Mouse (Mus musculus): ENCODE results near the gene Hdac5. TPM values are rescaled to one million over a fixed set of nuclear protein-coding genes. Genes with fewer than 3 reads are reported as not detected.

Hdac5 gene
- polyA plus RNA-seq (2014; fragmentation: Nextera tagmentation; extraction: Ambion mirVana): 42.8 and 45.3 TPM in 2 replicates

GRCm38 (mm10) chr11:102230006-102230741, at the start of gene Hdac5:
Gene Hdac5, minus strand, starts transcription at chr11:102230166.
- peak within 1 kb of the TSS; percentile 93 for H3K4me2 ChIP-seq
- peak; percentile 87 for ATAC-seq (replicated peaks; ENCODE audit: insufficient number of reproducible peaks, low FRiP score, low TSS enrichment)
- no peaks in the 10 kb centered on the region for H3K36me3 ChIP-seq (ENCODE audit: control insufficient read depth, insufficient read depth, low read length)
- H3K4me3 ChIP-seq (ENCODE audit: low read depth, low read length): peak within 1 kb of the TSS; percentile 98
- peak within 1 kb of the TSS; percentile 86 for H3K27ac ChIP-seq (ENCODE audit: low read depth, low read length)
- H3K9me3 ChIP-seq (replicated peaks; ENCODE audit: control insufficient read depth, low read length): no peaks in the 10 kb centered on the region
- H3K4me1 ChIP-seq (ENCODE audit: control insufficient read depth, insufficient read depth, low read length): peaks cover 43% of the 10 kb centered on the region
- peak within 1 kb of the TSS; percentile 93 for H3K9ac ChIP-seq (ENCODE audit: low read depth, low read length)
- H3K27me3 ChIP-seq (ENCODE audit: control insufficient read depth, insufficient read depth, low read length): no peaks in the 10 kb centered on the region
- under 1% methylated on average over 49 of the region's 49 CpGs for WGBS (ENCODE audit: insufficient replicate concordance)

- no peak overlapping the region for H3K4me3 ChIP-seq (ENCODE audit: low read depth, low read length)
- no peaks in the 10 kb centered on the region for H3K9me3 ChIP-seq (replicated peaks; ENCODE audit: control insufficient read depth, low read length)
- H3K4me1 ChIP-seq (ENCODE audit: control insufficient read depth, insufficient read depth, low read length): no peaks in the 10 kb centered on the region
- no peak overlapping the region for H3K27ac ChIP-seq (ENCODE audit: low read depth, low read length)
- no peak for ATAC-seq (replicated peaks; ENCODE audit: insufficient number of reproducible peaks, low FRiP score, low TSS enrichment)
- no peak overlapping the region for H3K9ac ChIP-seq (ENCODE audit: low read depth, low read length)
- no peak overlapping the region for H3K4me2 ChIP-seq
- WGBS (ENCODE audit: insufficient replicate concordance): 82% methylated on average over 3 of the region's 3 CpGs
- H3K27me3 ChIP-seq (ENCODE audit: control insufficient read depth, insufficient read depth, low read length): peaks cover 5% of the 10 kb centered on the region; the same call in 1 of the 2 replicates
- no peaks in the 10 kb centered on the region for H3K36me3 ChIP-seq (ENCODE audit: control insufficient read depth, insufficient read depth, low read length)
These were observed 49.6 kb upstream of the Hdac5 start for GRCm38 (mm10) chr11:102279595-102279994.

- H3K9ac ChIP-seq (ENCODE audit: low read depth, low read length): no peak overlapping the region
- no peak for ATAC-seq (replicated peaks; ENCODE audit: insufficient number of reproducible peaks, low FRiP score, low TSS enrichment)
- no peak overlapping the region for H3K4me3 ChIP-seq (ENCODE audit: low read depth, low read length)
- no peak overlapping the region for H3K4me2 ChIP-seq
- H3K36me3 ChIP-seq (ENCODE audit: control insufficient read depth, insufficient read depth, low read length): no peaks in the 10 kb centered on the region
- H3K4me1 ChIP-seq (ENCODE audit: control insufficient read depth, insufficient read depth, low read length): no peaks in the 10 kb centered on the region
- H3K9me3 ChIP-seq (replicated peaks; ENCODE audit: control insufficient read depth, low read length): no peaks in the 10 kb centered on the region
- H3K27me3 ChIP-seq (ENCODE audit: control insufficient read depth, insufficient read depth, low read length): peaks cover 5% of the 10 kb centered on the region; the same call in 1 of the 2 replicates
- no peak overlapping the region for H3K27ac ChIP-seq (ENCODE audit: low read depth, low read length)
- 77% methylated on average over 8 of the region's 12 CpGs for WGBS (ENCODE audit: insufficient replicate concordance)
These were observed 47.8 kb upstream of the Hdac5 start for GRCm38 (mm10) chr11:102277754-102278153.

- ATAC-seq (replicated peaks; ENCODE audit: insufficient number of reproducible peaks, low FRiP score, low TSS enrichment): no peak; the same call in 1 of the 2 replicates
- H3K27ac ChIP-seq (ENCODE audit: low read depth, low read length): no peak overlapping the region
- 2% methylated on average over 33 of the region's 33 CpGs for WGBS (ENCODE audit: insufficient replicate concordance)
These were observed 46.5 kb upstream of the Hdac5 start for GRCm38 (mm10) chr11:102276411-102276915.

GRCm38 (mm10) chr11:102268520-102269244, 38.7 kb upstream of the Hdac5 start, which contains the start of gene Asb16:
Gene Asb16, plus strand, starts transcription at chr11:102268743.
- ATAC-seq (replicated peaks; ENCODE audit: insufficient number of reproducible peaks, low FRiP score, low TSS enrichment): no peak
- no peak within 1 kb of the TSS for H3K4me3 ChIP-seq (ENCODE audit: low read depth, low read length)

More at GRCm38 (mm10) chr11:102276411-102276915, 46.5 kb upstream of the Hdac5 start:
- peak overlapping the region; percentile 70 for H3K9ac ChIP-seq (ENCODE audit: low read depth, low read length)
- peak overlapping the region; percentile 39 for H3K4me3 ChIP-seq (ENCODE audit: low read depth, low read length)
- H3K27me3 ChIP-seq (ENCODE audit: control insufficient read depth, insufficient read depth, low read length): peaks cover 5% of the 10 kb centered on the region; the same call in 1 of the 2 replicates
- no peaks in the 10 kb centered on the region for H3K36me3 ChIP-seq (ENCODE audit: control insufficient read depth, insufficient read depth, low read length)
- no peaks in the 10 kb centered on the region for H3K4me1 ChIP-seq (ENCODE audit: control insufficient read depth, insufficient read depth, low read length)
- H3K4me2 ChIP-seq: peak overlapping the region; percentile 76
- H3K9me3 ChIP-seq (replicated peaks; ENCODE audit: control insufficient read depth, low read length): no peaks in the 10 kb centered on the region

GRCm38 (mm10) chr11:102267480-102267879, 37.5 kb upstream of the Hdac5 start:
- Histone ChIP-seq H3K27ac (ENCODE audit: low read depth, low read length) (no peak overlapping the region), H3K4me2 (peak overlapping the region; percentile 42), H3K4me3 (ENCODE audit: low read depth, low read length) (no peak overlapping the region), H3K36me3 (ENCODE audit: control insufficient read depth, insufficient read depth, low read length) (no peaks in the 10 kb centered on the region), H3K9me3 (replicated peaks; ENCODE audit: control insufficient read depth, low read length) (no peaks in the 10 kb centered on the region), H3K27me3 (ENCODE audit: control insufficient read depth, insufficient read depth, low read length) (no peaks in the 10 kb centered on the region), H3K9ac (ENCODE audit: low read depth, low read length) (no peak overlapping the region), H3K4me1 (ENCODE audit: control insufficient read depth, insufficient read depth, low read length) (peaks cover 3% of the 10 kb centered on the region; the same call in 1 of the 2 replicates)
- ATAC-seq (replicated peaks; ENCODE audit: insufficient number of reproducible peaks, low FRiP score, low TSS enrichment): no peak
- 5% methylated on average over 11 of the region's 11 CpGs for WGBS (ENCODE audit: insufficient replicate concordance)

More at GRCm38 (mm10) chr11:102268520-102269244, 38.7 kb upstream of the Hdac5 start, which contains the start of gene Asb16:
- WGBS (ENCODE audit: insufficient replicate concordance): 86% methylated on average over 12 of the region's 12 CpGs
- H3K4me1 ChIP-seq (ENCODE audit: control insufficient read depth, insufficient read depth, low read length): peaks cover 3% of the 10 kb centered on the region; the same call in 1 of the 2 replicates
- H3K9ac ChIP-seq (ENCODE audit: low read depth, low read length): no peak within 1 kb of the TSS
- peak within 1 kb of the TSS; percentile 42; the same call in 1 of the 2 replicates for H3K4me2 ChIP-seq
- H3K9me3 ChIP-seq (replicated peaks; ENCODE audit: control insufficient read depth, low read length): no peaks in the 10 kb centered on the region
- H3K27me3 ChIP-seq (ENCODE audit: control insufficient read depth, insufficient read depth, low read length): no peaks in the 10 kb centered on the region
- no peak within 1 kb of the TSS for H3K27ac ChIP-seq (ENCODE audit: low read depth, low read length)
- no peaks in the 10 kb centered on the region for H3K36me3 ChIP-seq (ENCODE audit: control insufficient read depth, insufficient read depth, low read length)

GRCm38 (mm10) chr11:102266631-102267355, 36.8 kb upstream of the Hdac5 start:
- ATAC-seq (replicated peaks; ENCODE audit: insufficient number of reproducible peaks, low FRiP score, low TSS enrichment): no peak
- Histone ChIP-seq H3K9ac (ENCODE audit: low read depth, low read length) (no peak overlapping the region), H3K4me1 (ENCODE audit: control insufficient read depth, insufficient read depth, low read length) (peaks cover 3% of the 10 kb centered on the region; the same call in 1 of the 2 replicates), H3K27me3 (ENCODE audit: control insufficient read depth, insufficient read depth, low read length) (no peaks in the 10 kb centered on the region), H3K9me3 (replicated peaks; ENCODE audit: control insufficient read depth, low read length) (no peaks in the 10 kb centered on the region), H3K27ac (ENCODE audit: low read depth, low read length) (no peak overlapping the region), H3K36me3 (ENCODE audit: control insufficient read depth, insufficient read depth, low read length) (peaks cover 3% of the 10 kb centered on the region; the same call in 1 of the 2 replicates), H3K4me2 (peak overlapping the region; percentile 42; the same call in 1 of the 2 replicates), H3K4me3 (ENCODE audit: low read depth, low read length) (no peak overlapping the region)
- 88% methylated on average over 8 of the region's 8 CpGs for WGBS (ENCODE audit: insufficient replicate concordance)

GRCm38 (mm10) chr11:102265816-102266215, 35.9 kb upstream of the Hdac5 start:
- H3K4me1 ChIP-seq (ENCODE audit: control insufficient read depth, insufficient read depth, low read length): peaks cover 3% of the 10 kb centered on the region; the same call in 1 of the 2 replicates
- H3K4me3 ChIP-seq (ENCODE audit: low read depth, low read length): no peak overlapping the region
- no peak overlapping the region for H3K27ac ChIP-seq (ENCODE audit: low read depth, low read length)
- WGBS (ENCODE audit: insufficient replicate concordance): 61% methylated on average over 14 of the region's 14 CpGs
- H3K36me3 ChIP-seq (ENCODE audit: control insufficient read depth, insufficient read depth, low read length): peaks cover 3% of the 10 kb centered on the region; the same call in 1 of the 2 replicates
- no peaks in the 10 kb centered on the region for H3K9me3 ChIP-seq (replicated peaks; ENCODE audit: control insufficient read depth, low read length)
- H3K9ac ChIP-seq (ENCODE audit: low read depth, low read length): no peak overlapping the region
- ATAC-seq (replicated peaks; ENCODE audit: insufficient number of reproducible peaks, low FRiP score, low TSS enrichment): no peak
- no peak overlapping the region for H3K4me2 ChIP-seq
- no peaks in the 10 kb centered on the region for H3K27me3 ChIP-seq (ENCODE audit: control insufficient read depth, insufficient read depth, low read length)

Measured in heart, embryonic 11.5 days (tissue).